Mouse (Mus musculus) midbrain, embryonic 11.5 days (tissue): Measurements from ENCODE around the gene Letmd1. TPM values are rescaled to one million over a fixed set of nuclear protein-coding genes. Genes with fewer than 3 reads are reported as not detected.

Experiments used
- polyA plus RNA-seq: library from polyadenylated mRNA; unstranded; fragments of >200 nt; fragmentation: Nextera tagmentation; extraction: Ambion mirVana; gene quantifications from 2 replicates; pipeline ENCODE4 v1.2.1, GENCODE M21; 2014

The Letmd1 gene
- polyA plus RNA-seq, 1 experiment from 2014 or later: 42.5 TPM

Other genes with a start within 250 kb of the Letmd1 start
- 31.8 and 33.5 TPM in 2 replicates for gene Atf1, start 241.2 kb upstream of the Letmd1 start, polyA plus RNA-seq
- 0.10 TPM in 1 of 2 replicates, not detected in the other for gene Tmprss12, start 188.2 kb upstream of the Letmd1 start, polyA plus RNA-seq
- gene Mettl7a1, start 164.9 kb upstream of the Letmd1 start, polyA plus RNA-seq: 4.0 and 5.1 TPM in 2 replicates
- gene Mettl7a3, start 134.1 kb upstream of the Letmd1 start, polyA plus RNA-seq: not detected in 2 replicates
- gene Methig1, start 115.9 kb upstream of the Letmd1 start, polyA plus RNA-seq: not detected in 2 replicates
- not detected in 2 replicates for gene Mettl7a2, start 115.8 kb upstream of the Letmd1 start, polyA plus RNA-seq
- not detected in 2 replicates for gene Higd1c, start 104.5 kb upstream of the Letmd1 start, polyA plus RNA-seq
- gene Gm5475, start 46.9 kb upstream of the Letmd1 start, polyA plus RNA-seq: not detected in 2 replicates
- 18.2 and 22.2 TPM in 2 replicates for gene Slc11a2, start 44.0 kb upstream of the Letmd1 start, polyA plus RNA-seq
- 20.4 and 21.4 TPM in 2 replicates for gene Csrnp2, start 26.5 kb downstream of the Letmd1 start, polyA plus RNA-seq
- 27.7 and 29.9 TPM in 2 replicates for gene Tfcp2, start 83.0 kb downstream of the Letmd1 start, polyA plus RNA-seq
- gene Pou6f1, start 131.0 kb downstream of the Letmd1 start, polyA plus RNA-seq: 15.0 and 15.6 TPM in 2 replicates
- 258 and 272 TPM in 2 replicates for gene Dazap2, start 146.3 kb downstream of the Letmd1 start, polyA plus RNA-seq
- gene Smagp, start 167.9 kb downstream of the Letmd1 start, polyA plus RNA-seq: 3.8 and 3.9 TPM in 2 replicates
- 3.4 TPM in 2 replicates for gene Bin2, start 200.5 kb downstream of the Letmd1 start, polyA plus RNA-seq
- gene Cela1, start 218.9 kb downstream of the Letmd1 start, polyA plus RNA-seq: 1.1 and 1.4 TPM in 2 replicates